Mouse (Mus musculus) kidney, embryonic 14.5 days (tissue): ENCODE results near the gene Ugt1a9. TPM values are rescaled to one million over a fixed set of nuclear protein-coding genes. Genes with fewer than 3 reads are reported as not detected.

Experiments used
- ATAC-seq: fragments of 200-750 bp; cut with Nextera tagmentation; 2 replicates; pipeline ENCODE4 v1.8.0; 2017; ENCODE audit warnings: moderate number of reproducible peaks, mild to moderate bottlenecking, moderate TSS enrichment, moderate library complexity; ENCODE audit not compliant: low FRiP score, low TSS enrichment
- H3K27ac ChIP-seq: fragments of 300-500 bp; sonication (generic); 2 replicates; pipeline ENCODE4 v1.5.1; 2014; ENCODE audit warnings: low read depth, mild to moderate bottlenecking, low read length, moderate library complexity, mixed read lengths
- H3K27me3 ChIP-seq: fragments of 300-500 bp; sonication (generic); 2 replicates; pipeline ENCODE4 v1.6.1; 2014; ENCODE audit warnings: mild to moderate bottlenecking, low read length; ENCODE audit not compliant: control insufficient read depth, insufficient read depth
- H3K36me3 ChIP-seq: fragments of 300-500 bp; sonication (generic); 2 replicates; pipeline ENCODE4 v1.6.1; 2014; ENCODE audit warnings: low read length, mixed read lengths; ENCODE audit not compliant: control insufficient read depth, insufficient read depth
- H3K4me1 ChIP-seq: fragments of 300-500 bp; sonication (generic); 2 replicates; pipeline ENCODE4 v1.6.1; 2014; ENCODE audit warnings: low read length, mixed read lengths; ENCODE audit not compliant: control insufficient read depth, insufficient read depth
- H3K4me2 ChIP-seq: fragments of 300-500 bp; sonication (generic); replicated peaks from 2 replicates; pipeline ENCODE4 v1.6.1; 2014; ENCODE audit warnings: low read depth, mild to moderate bottlenecking, low read length
- H3K4me3 ChIP-seq: fragments of 300-500 bp; sonication (generic); 2 replicates; pipeline ENCODE4 v1.5.1; 2014; ENCODE audit warnings: mild to moderate bottlenecking, low read length
- H3K9ac ChIP-seq: fragments of 300-500 bp; sonication (generic); 2 replicates; pipeline ENCODE4 v1.6.1; 2014; ENCODE audit warnings: low read depth, mild to moderate bottlenecking, low read length, moderate library complexity
- H3K9me3 ChIP-seq: fragments of 300-500 bp; sonication (generic); 2 replicates; pipeline ENCODE4 v1.6.1; 2016; ENCODE audit warnings: low read length; ENCODE audit not compliant: control insufficient read depth
- WGBS: fragments of 180-500 bp; shearing (Covaris S2); extraction: QIAGEN DNeasy Blood & Tissue Kit; methylation state at CpG from one replicate; pipeline ENCODE4 v1.1.7; 2014; 5-methylcytosine and 5-hydroxymethylcytosine counted together
- polyA plus RNA-seq: library from polyadenylated mRNA; unstranded; fragments of >200 nt; fragmentation: Nextera tagmentation; extraction: Ambion mirVana; gene quantifications from 2 replicates; pipeline ENCODE4 v1.2.1, GENCODE M21; 2014

Ugt1a9 gene
- polyA plus RNA-seq, 1 experiment from 2014 or later: 2.5 TPM

DNA sequence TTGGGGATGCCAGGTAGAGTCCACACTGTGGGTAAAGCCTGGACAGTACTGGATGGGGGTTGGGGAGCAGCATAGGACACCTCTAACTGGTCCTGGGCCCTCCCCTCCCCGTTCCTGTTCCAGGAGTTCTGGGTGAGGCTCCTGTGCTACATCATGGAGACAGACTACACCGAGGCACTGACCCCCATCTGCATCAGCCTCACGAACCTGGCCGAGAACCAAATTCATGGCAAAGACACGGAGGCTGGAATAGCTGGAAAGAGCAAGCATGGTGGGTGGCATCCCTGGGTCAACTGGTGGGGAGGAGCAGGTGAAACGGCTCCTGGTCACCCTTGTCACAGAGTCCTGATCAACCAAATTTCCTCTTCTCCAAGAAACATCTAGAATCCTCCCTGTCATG is 168.2 kb downstream of the Ugt1a9 start:
- Histone ChIP-seq H3K4me2 (no peak overlapping the region), H3K9me3 (peaks cover 88% of the 10 kb centered on the region), H3K27me3 (no peaks in the 10 kb centered on the region), H3K27ac (no peak overlapping the region), H3K36me3 (no peaks in the 10 kb centered on the region), H3K4me3 (no peak overlapping the region), H3K9ac (no peak overlapping the region), H3K4me1 (no peaks in the 10 kb centered on the region)
- WGBS: 76% methylated on average over 6 of the region's 6 CpGs
- 0 out of 2 replicates have a peak, but pooled peaks have one; percentile 0 for ATAC-seq

DNA sequence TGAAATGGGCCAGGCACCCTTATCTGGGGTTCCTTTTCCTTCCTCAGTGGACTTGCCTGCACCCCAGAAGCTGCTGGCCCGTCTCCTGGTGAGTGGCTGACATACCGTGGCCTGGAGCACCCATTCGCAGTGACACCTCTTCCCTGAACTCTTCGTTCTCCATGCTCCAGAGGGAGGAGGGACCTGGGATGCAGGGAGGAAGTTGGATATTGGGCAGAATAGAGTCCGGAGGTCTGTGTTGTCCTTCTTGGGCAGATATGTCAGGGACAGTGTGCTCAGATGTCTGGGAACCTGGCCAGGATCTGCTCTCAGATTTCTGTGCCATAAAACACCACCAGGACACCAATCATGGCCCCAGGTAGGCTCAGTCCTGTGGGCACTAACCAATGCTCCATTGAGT is 169.5 kb downstream of the Ugt1a9 start:
- Histone ChIP-seq H3K4me3 (no peak overlapping the region), H3K9ac (no peak overlapping the region), H3K4me2 (no peak overlapping the region), H3K9me3 (peaks cover 88% of the 10 kb centered on the region), H3K36me3 (no peaks in the 10 kb centered on the region), H3K27me3 (no peaks in the 10 kb centered on the region), H3K4me1 (no peaks in the 10 kb centered on the region), H3K27ac (no peak overlapping the region)
- ATAC-seq: no peak
- WGBS: 74% methylated on average over 5 of the region's 5 CpGs

DNA sequence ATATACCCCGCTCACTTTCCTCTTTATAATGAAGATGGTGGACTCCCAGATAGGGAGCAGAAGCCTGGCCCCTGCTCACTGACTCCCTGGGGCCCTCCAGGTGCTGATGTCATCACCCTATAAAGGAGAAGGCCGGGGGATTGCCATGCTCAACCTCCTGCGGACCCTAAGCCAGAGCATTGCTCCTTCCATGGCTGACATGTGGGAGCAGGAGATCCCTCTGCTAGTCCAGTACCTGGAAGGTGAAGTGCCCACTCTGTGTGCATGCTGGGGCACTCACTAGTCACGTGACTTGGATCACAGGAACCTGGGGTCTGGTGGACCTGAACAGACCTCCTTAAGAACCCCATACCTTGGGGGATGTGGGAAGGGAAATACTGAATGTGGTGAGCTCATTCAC is 170.0 kb downstream of the Ugt1a9 start:
- Histone ChIP-seq H3K27ac (no peak overlapping the region), H3K9me3 (peaks cover 88% of the 10 kb centered on the region), H3K4me3 (no peak overlapping the region), H3K27me3 (no peaks in the 10 kb centered on the region), H3K36me3 (no peaks in the 10 kb centered on the region), H3K4me2 (no peak overlapping the region), H3K9ac (no peak overlapping the region), H3K4me1 (no peaks in the 10 kb centered on the region)
- no peak; the same call in 1 of the 2 replicates for ATAC-seq
- WGBS: 74% methylated on average over 4 of the region's 4 CpGs

DNA sequence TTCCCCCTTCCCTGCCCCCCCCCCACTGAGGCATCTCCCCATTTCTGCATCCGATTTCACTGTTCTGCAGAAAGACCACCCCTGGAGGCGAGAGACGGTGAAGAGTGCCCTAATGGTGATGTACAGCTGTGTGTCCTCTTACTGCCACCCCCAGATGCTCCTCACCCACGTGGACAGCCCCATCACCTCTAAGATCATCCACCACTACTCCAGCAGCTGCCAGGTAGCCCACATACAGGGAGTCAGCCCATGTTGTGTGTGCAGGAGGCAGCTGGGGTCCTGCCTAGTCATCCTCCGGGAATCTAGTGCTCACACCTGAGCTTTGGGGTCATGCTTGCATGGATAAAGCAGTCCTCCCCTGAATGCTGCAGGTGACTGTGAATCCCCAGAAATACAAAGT is 173.3 kb downstream of the Ugt1a9 start:
- Histone ChIP-seq H3K27me3 (no peaks in the 10 kb centered on the region), H3K27ac (no peak overlapping the region), H3K36me3 (no peaks in the 10 kb centered on the region), H3K4me2 (no peak overlapping the region), H3K9ac (no peak overlapping the region), H3K4me3 (no peak overlapping the region), H3K9me3 (peaks cover 89% of the 10 kb centered on the region), H3K4me1 (no peaks in the 10 kb centered on the region)
- 61% methylated on average over 5 of the region's 5 CpGs for WGBS
- ATAC-seq: no peak

DNA sequence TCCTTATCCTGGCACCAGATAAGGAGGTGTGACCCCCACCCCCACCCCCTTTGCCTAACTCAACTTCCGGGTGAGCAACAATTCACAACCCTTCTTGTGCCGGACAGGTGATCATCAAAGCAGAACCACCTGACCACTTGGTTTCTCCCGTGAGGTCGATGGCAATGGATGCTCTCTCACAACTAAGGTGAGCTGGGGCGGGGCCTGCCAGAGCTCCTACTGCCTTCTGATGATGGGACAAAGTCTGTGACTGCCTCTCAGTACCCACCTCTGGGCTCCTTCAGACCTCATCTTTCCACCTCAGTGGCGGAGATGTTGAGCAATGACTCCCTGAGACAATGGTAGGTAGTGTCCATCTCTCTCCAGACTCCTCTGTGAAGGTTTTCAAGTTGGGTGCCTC is 175.3 kb downstream of the Ugt1a9 start:
- no peak overlapping the region for H3K27ac ChIP-seq
- no peak overlapping the region for H3K4me2 ChIP-seq
- no peak for ATAC-seq
- H3K4me3 ChIP-seq: no peak overlapping the region
- H3K9ac ChIP-seq: no peak overlapping the region
- WGBS: 77% methylated on average over 6 of the region's 6 CpGs
- H3K27me3 ChIP-seq: no peaks in the 10 kb centered on the region
- no peaks in the 10 kb centered on the region for H3K4me1 ChIP-seq
- H3K36me3 ChIP-seq: no peaks in the 10 kb centered on the region
- H3K9me3 ChIP-seq: peaks cover 87% of the 10 kb centered on the region

DNA sequence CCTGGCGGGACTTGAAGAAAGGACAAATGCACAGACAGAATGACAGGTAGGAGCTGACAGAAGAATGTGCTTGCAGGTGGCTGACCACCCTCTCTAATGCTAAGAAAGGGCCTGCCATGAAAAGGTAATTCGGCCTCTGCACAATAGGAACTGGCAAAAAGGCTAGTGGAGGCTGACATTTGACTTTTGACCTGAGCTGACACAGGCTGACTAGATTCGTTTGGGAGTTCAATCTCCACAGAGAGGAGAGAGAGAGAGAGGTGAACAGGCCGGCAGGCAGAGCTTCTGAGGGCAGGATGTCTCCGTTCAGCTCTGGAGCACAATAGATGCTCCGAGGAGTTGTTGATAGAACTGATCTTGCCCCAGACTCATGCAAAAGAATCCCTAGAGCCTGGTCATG is 175.8 kb downstream of the Ugt1a9 start:
- no peak for ATAC-seq
- WGBS: 52% methylated on average over 6 of the region's 6 CpGs
- H3K4me3 ChIP-seq: no peak overlapping the region
- H3K36me3 ChIP-seq: no peaks in the 10 kb centered on the region
- H3K27me3 ChIP-seq: no peaks in the 10 kb centered on the region
- no peak overlapping the region for H3K27ac ChIP-seq
- no peaks in the 10 kb centered on the region for H3K4me1 ChIP-seq
- no peak overlapping the region for H3K9ac ChIP-seq
- no peak overlapping the region for H3K4me2 ChIP-seq
- peaks cover 83% of the 10 kb centered on the region for H3K9me3 ChIP-seq

DNA sequence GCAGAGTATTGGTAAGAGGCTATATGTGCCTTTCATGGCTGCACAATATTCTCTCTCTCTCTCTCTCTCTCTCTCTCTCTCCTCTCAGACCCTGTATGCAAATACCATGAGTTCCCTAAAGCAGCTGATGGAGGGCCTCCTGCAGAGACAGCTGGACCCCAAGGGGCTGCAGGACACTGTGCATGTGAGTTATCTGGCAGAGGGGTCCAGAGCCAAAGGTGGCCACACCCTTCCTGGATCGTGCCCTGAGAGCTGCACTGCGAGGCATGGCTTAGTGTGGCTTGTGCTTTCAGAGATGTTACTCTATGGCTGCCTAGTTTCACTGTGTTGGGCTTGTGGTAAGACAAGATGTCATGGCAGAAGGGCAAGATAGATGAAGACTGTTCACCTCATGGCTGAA is 177.1 kb downstream of the Ugt1a9 start:
- no peak for ATAC-seq
- Histone ChIP-seq H3K27ac (no peak overlapping the region), H3K9me3 (peaks cover 84% of the 10 kb centered on the region), H3K9ac (no peak overlapping the region), H3K4me2 (no peak overlapping the region), H3K27me3 (no peaks in the 10 kb centered on the region), H3K4me1 (no peaks in the 10 kb centered on the region), H3K36me3 (no peaks in the 10 kb centered on the region), H3K4me3 (no peak overlapping the region)
- 46% methylated on average over 2 of the region's 2 CpGs for WGBS

DNA sequence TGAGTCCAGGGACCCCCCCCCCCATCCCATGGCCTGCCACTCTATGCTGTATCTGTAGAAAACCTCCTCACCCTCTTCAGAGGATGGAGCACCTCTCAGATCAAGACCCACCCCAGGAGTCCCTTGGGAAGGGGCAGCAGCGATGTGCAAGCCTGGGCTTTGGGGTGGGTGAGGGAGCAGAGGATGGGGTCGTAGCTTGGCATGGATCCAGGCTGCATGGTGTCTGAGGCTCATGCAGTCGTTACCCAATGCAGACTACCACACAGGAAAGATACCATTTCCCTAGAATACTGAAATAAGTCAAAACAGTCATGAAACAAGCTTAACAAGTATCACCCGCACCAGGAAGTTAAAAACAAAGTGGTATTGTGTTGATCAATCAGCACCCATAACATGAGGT is 178.1 kb downstream of the Ugt1a9 start:
- no peak overlapping the region for H3K4me2 ChIP-seq
- no peaks in the 10 kb centered on the region for H3K4me1 ChIP-seq
- H3K36me3 ChIP-seq: no peaks in the 10 kb centered on the region
- H3K9ac ChIP-seq: no peak overlapping the region
- no peak for ATAC-seq
- 72% methylated on average over 4 of the region's 4 CpGs for WGBS
- H3K27me3 ChIP-seq: no peaks in the 10 kb centered on the region
- no peak overlapping the region for H3K27ac ChIP-seq
- H3K4me3 ChIP-seq: no peak overlapping the region
- H3K9me3 ChIP-seq: peaks cover 83% of the 10 kb centered on the region

DNA sequence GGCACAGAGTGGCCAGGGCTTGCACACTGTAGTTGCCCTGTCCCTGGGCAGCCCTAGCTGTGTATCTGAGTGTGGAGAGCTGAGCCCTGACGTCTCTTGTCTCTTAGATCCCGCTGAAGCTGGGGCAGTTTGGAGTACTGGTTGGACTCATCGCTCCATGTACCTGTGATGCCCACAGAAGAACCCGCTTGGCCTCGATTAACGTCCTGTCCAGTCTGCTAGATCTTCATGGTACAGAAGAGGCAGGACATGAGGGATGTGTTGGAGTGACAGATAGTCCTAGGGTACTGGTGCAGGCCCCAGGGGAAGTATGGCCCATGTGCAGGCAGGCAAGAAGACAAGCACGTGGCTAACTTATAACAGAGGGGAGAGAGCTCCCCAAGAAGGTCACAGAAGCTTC is 179.0 kb downstream of the Ugt1a9 start:
- 80% methylated on average over 7 of the region's 7 CpGs for WGBS
- no peaks in the 10 kb centered on the region for H3K36me3 ChIP-seq
- H3K4me1 ChIP-seq: no peaks in the 10 kb centered on the region
- ATAC-seq: no peak
- H3K9me3 ChIP-seq: peaks cover 81% of the 10 kb centered on the region
- H3K4me2 ChIP-seq: no peak overlapping the region
- H3K9ac ChIP-seq: no peak overlapping the region
- no peak overlapping the region for H3K27ac ChIP-seq
- H3K4me3 ChIP-seq: no peak overlapping the region
- H3K27me3 ChIP-seq: no peaks in the 10 kb centered on the region

DNA sequence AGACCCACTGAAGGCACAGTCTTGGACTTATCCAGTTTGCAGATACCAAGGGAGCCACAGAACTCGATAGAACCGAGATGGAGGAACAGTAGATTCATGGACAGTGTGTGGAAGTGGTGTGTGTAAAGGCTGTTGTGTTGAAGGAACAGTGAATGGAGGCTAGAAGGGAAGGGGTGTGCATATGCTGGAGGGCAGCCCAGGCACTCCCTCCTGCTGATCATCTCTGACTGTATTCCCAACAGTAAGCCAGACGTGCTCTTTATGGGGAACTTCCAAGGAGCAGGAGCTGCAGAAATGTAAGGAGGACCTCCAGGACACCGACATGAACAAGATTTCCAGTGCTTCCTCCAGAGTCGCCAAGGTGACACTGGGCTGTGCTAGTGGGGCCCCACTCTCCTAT is 179.4 kb downstream of the Ugt1a9 start:
- Histone ChIP-seq H3K36me3 (no peaks in the 10 kb centered on the region), H3K4me3 (no peak overlapping the region), H3K9me3 (peaks cover 81% of the 10 kb centered on the region), H3K27me3 (no peaks in the 10 kb centered on the region), H3K4me2 (no peak overlapping the region), H3K4me1 (no peaks in the 10 kb centered on the region), H3K9ac (no peak overlapping the region), H3K27ac (no peak overlapping the region)
- WGBS: 82% methylated on average over 5 of the region's 5 CpGs
- no peak for ATAC-seq
